Mouse (Mus musculus): ENCODE measurements at regions not wholly inside any gene's neighbourhood (a gene's known extent, or its start where the extent isn't known, plus 50 kb on each side); places are given as distances from the start of the nearest gene placed in this dataset.

DNA sequence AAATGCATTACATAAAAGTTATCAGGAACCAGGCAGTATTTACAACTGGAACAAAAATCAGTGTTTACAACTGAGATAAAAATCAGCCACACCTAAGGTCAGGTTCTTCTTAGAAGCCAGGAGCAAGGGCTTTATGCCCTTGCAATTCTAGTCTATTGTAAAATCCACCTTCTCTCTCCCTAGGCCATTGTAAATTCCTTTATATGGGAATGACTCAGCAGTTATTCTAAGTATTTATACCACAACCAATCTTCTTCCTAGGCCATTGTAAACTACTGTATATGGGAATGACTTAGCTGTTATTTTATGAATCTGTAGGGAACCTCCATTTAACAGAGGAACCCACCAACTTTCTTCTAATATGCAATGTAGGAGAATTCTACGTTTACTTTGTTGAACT, 772.6 kb upstream of the Adam24 start:
- in situ Hi-C loops (cut with MboI; ENCODE audit: low pct_ligation_motif_present, low pct_unique_long_range_greater_than_20kb, low sequenced_read_pairs) = no loop called here
- TF ChIP-seq MXI1 (IDR thresholded peaks at IDR 0.05; ENCODE audit: low read depth, low read length) (no peak), SMC3 (IDR thresholded peaks at IDR 0.05; ENCODE audit: low read depth, low read length) (no peak), UBTF (IDR thresholded peaks at IDR 0.05; ENCODE audit: low read depth, low read length) (no peak), IRF4 (IDR thresholded peaks at IDR 0.05; ENCODE audit: low read depth, low read length) (no peak), ETS1 (conservative IDR thresholded peaks at IDR 0.05; ENCODE audit: low read depth, low read length) (no peak), MAFK (IDR thresholded peaks at IDR 0.05; ENCODE audit: insufficient replicate concordance, low read length) (no peak), POLR2AphosphoS2 (IDR thresholded peaks at IDR 0.05; ENCODE audit: low read depth, low read length) (no peak), TCF12 (IDR thresholded peaks at IDR 0.05; ENCODE audit: low read depth, low read length) (no peak), ZNF384 (IDR thresholded peaks at IDR 0.05; ENCODE audit: low read depth, low read length) (no peak), GABPA (IDR thresholded peaks at IDR 0.05; ENCODE audit: insufficient replicate concordance, low read depth, low read length) (no peak), E2F4 (IDR thresholded peaks at IDR 0.05; ENCODE audit: insufficient replicate concordance, low read depth, low read length) (no peak)
- Histone ChIP-seq H3K27me3 (replicated peaks) (no peaks in the 10 kb centered on the region), H3K36me3 (replicated peaks in 1 of 2; ENCODE audit: control insufficient read depth in 1 of 2, insufficient read depth in 1 of 2, low read length in 1 of 2) (no peaks in the 10 kb centered on the region), H3K27ac (ENCODE audit: insufficient read depth, low read depth) (no peak overlapping the region), H3K4me2 (ENCODE audit: insufficient read depth, low read depth, poor library complexity, severe bottlenecking) (no peak overlapping the region), H3K9me3 (replicated peaks; ENCODE audit: low read length) (no peaks in the 10 kb centered on the region), H3K4me3 (replicated peaks in 1 of 3; ENCODE audit: low read depth in 2 of 3, low read length in 2 of 3, poor library complexity in 1 of 3) (no peak overlapping the region), H3K79me2 (replicated peaks; ENCODE audit: control insufficient read depth, extremely low read depth, insufficient read depth, poor library complexity, severe bottlenecking) (no peaks in the 10 kb centered on the region), H3K4me1 (ENCODE audit: control insufficient read depth in 1 of 2, insufficient read depth in 2 of 2) (no peaks in the 10 kb centered on the region; a peak in 1 of 4 replicates), H3K9ac (ENCODE audit: insufficient read depth, low read depth) (no peak overlapping the region)
- dilution Hi-C loops (cut with MboI; ENCODE audit: extremely low pct_ligation_motif_present, extremely low pct_unique_long_range_greater_than_20kb, low sequenced_read_pairs) = no loop called here
- DNase-seq (ENCODE audit: extremely low read depth) = no peak

DNA sequence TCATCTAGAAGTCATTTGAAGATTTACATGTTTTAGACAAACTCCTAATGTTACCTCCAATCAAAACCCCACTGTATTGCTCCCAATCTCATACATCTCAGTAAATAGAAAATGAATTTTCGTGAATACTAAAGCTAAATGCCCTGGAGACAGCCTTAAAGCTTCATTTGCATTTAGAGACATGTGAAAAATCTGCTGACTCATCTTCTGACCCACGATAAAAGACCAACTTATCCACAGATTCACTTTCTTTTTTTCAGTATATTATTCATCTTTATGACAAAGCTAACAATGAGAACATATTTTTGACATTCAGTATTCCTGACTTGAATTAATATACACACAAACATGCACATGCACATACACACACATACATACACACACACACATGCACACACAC, 762.0 kb upstream of the Adam24 start:
- dilution Hi-C loops (cut with MboI; ENCODE audit: extremely low pct_ligation_motif_present, extremely low pct_unique_long_range_greater_than_20kb, low sequenced_read_pairs) = no loop called here
- no peaks in the 10 kb centered on the region for H3K9me3 ChIP-seq (replicated peaks; ENCODE audit: low read length)
- no peaks in the 10 kb centered on the region for H3K27me3 ChIP-seq (replicated peaks)
- no peaks in the 10 kb centered on the region for H3K79me2 ChIP-seq (replicated peaks; ENCODE audit: control insufficient read depth, extremely low read depth, insufficient read depth, poor library complexity, severe bottlenecking)
- no peak overlapping the region for H3K9ac ChIP-seq (ENCODE audit: insufficient read depth, low read depth)
- peak; percentile 91 for TF ChIP-seq MAFK (IDR thresholded peaks at IDR 0.05; ENCODE audit: insufficient replicate concordance, low read length)
- TF ChIP-seq PAX5 (IDR thresholded peaks at IDR 0.05; ENCODE audit: low read length) = no peak
- no peak for TF ChIP-seq IRF4 (IDR thresholded peaks at IDR 0.05; ENCODE audit: low read depth, low read length)
- no peak for TF ChIP-seq MAX (IDR thresholded peaks at IDR 0.05; ENCODE audit: low read length)
- TF ChIP-seq UBTF (IDR thresholded peaks at IDR 0.05; ENCODE audit: low read depth, low read length) = no peak
- no peak for TF ChIP-seq USF2 (conservative IDR thresholded peaks at IDR 0.05; ENCODE audit: low read depth, low read length)
- no peak overlapping the region for H3K4me3 ChIP-seq (replicated peaks in 1 of 3; ENCODE audit: low read depth in 2 of 3, low read length in 2 of 3, poor library complexity in 1 of 3)
- H3K4me2 ChIP-seq (ENCODE audit: insufficient read depth, low read depth, poor library complexity, severe bottlenecking) = no peak overlapping the region
- H3K36me3 ChIP-seq (replicated peaks in 1 of 2; ENCODE audit: control insufficient read depth in 1 of 2, insufficient read depth in 1 of 2, low read length in 1 of 2) = no peaks in the 10 kb centered on the region
- peak; percentile 11 for DNase-seq (ENCODE audit: extremely low read depth)
- in situ Hi-C loops (cut with MboI; ENCODE audit: low pct_ligation_motif_present, low pct_unique_long_range_greater_than_20kb, low sequenced_read_pairs) = no loop called here
- no peak overlapping the region for H3K27ac ChIP-seq (ENCODE audit: insufficient read depth, low read depth)
- H3K4me1 ChIP-seq (ENCODE audit: control insufficient read depth in 1 of 2, insufficient read depth in 2 of 2) = peaks cover 0 to 10% of the 10 kb centered on the region in 2 experiments; a peak in 1 of 4 replicates

DNA sequence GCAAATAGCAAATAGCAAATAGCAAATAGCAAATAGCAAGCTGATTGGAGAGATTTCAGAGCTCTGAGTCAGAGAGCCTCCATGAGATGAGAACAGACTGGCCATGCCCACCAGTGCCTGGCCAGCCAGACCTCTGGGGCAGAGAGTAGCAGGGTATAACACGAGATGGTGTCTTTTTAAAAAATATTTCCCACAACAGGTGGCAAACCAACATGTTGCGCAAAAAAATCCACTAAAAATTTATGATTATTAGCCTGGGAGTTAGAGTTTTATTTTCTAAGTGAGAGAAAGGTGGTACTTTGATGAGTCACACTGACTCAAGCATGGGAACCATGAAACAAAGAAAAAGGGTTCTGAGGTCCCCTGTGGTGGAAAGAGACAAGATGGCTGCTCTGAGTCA, 753.5 kb upstream of the Adam24 start:
- no peaks in the 10 kb centered on the region for H3K27me3 ChIP-seq (replicated peaks)
- H3K79me2 ChIP-seq (replicated peaks; ENCODE audit: control insufficient read depth, extremely low read depth, insufficient read depth, poor library complexity, severe bottlenecking) = no peaks in the 10 kb centered on the region
- TF ChIP-seq E2F4 (IDR thresholded peaks at IDR 0.05; ENCODE audit: insufficient replicate concordance, low read depth, low read length) = no peak
- no peak for TF ChIP-seq NRF1 (IDR thresholded peaks at IDR 0.05; ENCODE audit: low read depth, low read length)
- TF ChIP-seq ELF1 (IDR thresholded peaks at IDR 0.05; ENCODE audit: low read depth, low read length) = no peak
- TF ChIP-seq TBP (conservative IDR thresholded peaks at IDR 0.05; ENCODE audit: low read depth, low read length) = no peak
- no peak for TF ChIP-seq MAFK (IDR thresholded peaks at IDR 0.05; ENCODE audit: insufficient replicate concordance, low read length)
- TF ChIP-seq SMC3 (IDR thresholded peaks at IDR 0.05; ENCODE audit: low read depth, low read length) = no peak
- TF ChIP-seq MEF2A (IDR thresholded peaks at IDR 0.05; ENCODE audit: borderline replicate concordance, low read depth, low read length) = no peak
- no peak for TF ChIP-seq RCOR1 (conservative IDR thresholded peaks at IDR 0.05; ENCODE audit: low read depth, low read length)
- no peak for TF ChIP-seq CHD1 (IDR thresholded peaks at IDR 0.05; ENCODE audit: low read depth, low read length)
- TF ChIP-seq RAD21 (IDR thresholded peaks at IDR 0.05; ENCODE audit: low read depth, low read length) = no peak
- TF ChIP-seq EP300 (IDR thresholded peaks at IDR 0.05; ENCODE audit: low read length) = no peak
- TF ChIP-seq USF2 (conservative IDR thresholded peaks at IDR 0.05; ENCODE audit: low read depth, low read length) = no peak
- no peak for TF ChIP-seq JUN (IDR thresholded peaks at IDR 0.05; ENCODE audit: insufficient read depth, low read depth, low read length)
- no peak for TF ChIP-seq UBTF (IDR thresholded peaks at IDR 0.05; ENCODE audit: low read depth, low read length)
- H3K27ac ChIP-seq (ENCODE audit: insufficient read depth, low read depth) = no peak overlapping the region
- no peak overlapping the region for H3K9ac ChIP-seq (ENCODE audit: insufficient read depth, low read depth)
- no peak overlapping the region for H3K4me2 ChIP-seq (ENCODE audit: insufficient read depth, low read depth, poor library complexity, severe bottlenecking)
- H3K9me3 ChIP-seq (replicated peaks; ENCODE audit: low read length) = no peaks in the 10 kb centered on the region
- in situ Hi-C loops (cut with MboI; ENCODE audit: low pct_ligation_motif_present, low pct_unique_long_range_greater_than_20kb, low sequenced_read_pairs) = no loop called here
- dilution Hi-C loops (cut with MboI; ENCODE audit: extremely low pct_ligation_motif_present, extremely low pct_unique_long_range_greater_than_20kb, low sequenced_read_pairs) = no loop called here
- no peaks in the 10 kb centered on the region for H3K4me1 ChIP-seq (ENCODE audit: control insufficient read depth in 1 of 2, insufficient read depth in 2 of 2)
- H3K4me3 ChIP-seq (replicated peaks in 1 of 3; ENCODE audit: low read depth in 2 of 3, low read length in 2 of 3, poor library complexity in 1 of 3) = no peak overlapping the region
- DNase-seq (ENCODE audit: extremely low read depth) = no peak
- no peaks in the 10 kb centered on the region for H3K36me3 ChIP-seq (replicated peaks in 1 of 2; ENCODE audit: control insufficient read depth in 1 of 2, insufficient read depth in 1 of 2, low read length in 1 of 2)

Measured in CH12.LX (cell line).